Mouse (Mus musculus) lung, postnatal 0 days (tissue): Measurements from ENCODE around the gene Hip1r.

Experiments used
- CTCF ChIP-seq: IDR thresholded peaks from 2 replicates; pipeline ENCODE4 v1.5.1; 2016; ENCODE audit warnings: antibody characterized with exemption, mild to moderate bottlenecking
- EP300 ChIP-seq: IDR thresholded peaks from 2 replicates; pipeline ENCODE4 v1.6.1; 2016; ENCODE audit warnings: antibody characterized with exemption, mild to moderate bottlenecking, control low read depth

DNA sequence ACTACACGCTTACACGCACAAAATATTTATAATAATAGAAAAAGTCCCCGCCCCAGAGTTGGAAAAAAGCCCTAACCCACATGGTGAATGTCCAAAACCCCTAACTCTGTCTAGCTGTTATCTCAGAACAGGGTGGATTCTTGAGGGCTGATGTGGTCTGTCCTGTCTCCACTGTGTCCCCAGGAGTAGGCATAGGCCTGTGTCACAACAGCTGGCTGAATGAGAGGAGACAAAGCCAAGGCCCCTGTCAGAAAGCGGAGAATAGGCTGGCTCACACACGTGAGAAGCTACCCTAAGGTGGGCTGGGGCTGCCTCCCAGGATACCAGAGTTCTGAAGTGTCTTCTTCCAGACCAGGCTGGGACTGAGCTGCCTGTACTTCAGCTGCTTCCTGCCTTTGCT, 4.7 kb downstream of the Hip1r start:
- TF ChIP-seq CTCF, result no peak
- no peak for TF ChIP-seq EP300
